ENCODE assay signal across 20 mouse cellular contexts in the genomic region with DNA sequence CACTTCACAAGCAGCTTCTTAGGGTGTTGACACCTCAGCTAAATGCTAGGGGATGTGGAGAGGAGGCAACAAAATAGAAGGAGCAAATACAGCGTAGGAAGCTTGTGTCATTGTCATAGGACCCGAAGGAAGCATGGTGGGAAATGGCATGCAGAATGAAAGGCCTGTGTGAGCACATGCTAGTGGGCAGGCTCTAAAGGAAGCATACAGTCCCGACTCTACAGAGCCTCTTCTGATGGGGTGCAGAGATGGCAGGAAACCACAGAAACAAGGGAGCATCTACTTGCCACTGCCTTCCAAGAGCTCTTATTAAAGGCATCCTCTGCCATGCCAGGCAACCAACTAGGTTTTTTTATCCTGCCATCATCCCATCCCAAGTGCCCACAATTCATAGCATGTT. TPM values are rescaled to one million over a fixed set of nuclear protein-coding genes. Genes with fewer than 3 reads are reported as not detected.
"Had no signal": no experiment of that assay in that cellular context is flagged by ENCODE, and none has a peak within 500 bp of the region (broad histone marks: within the 10 kb centered on the region; RNA-seq: fewer than 3 reads in every experiment).

No protein-coding gene starts in this region.

- H3K4me3 ChIP-seq: kidney, embryonic 15.5 days; limb, embryonic 15.5 days; liver, embryonic 13.5 days; lung, embryonic 15.5 days; megakaryocyte, embryonic 14.5 days; stomach, embryonic 15.5 days had no signal

- H3K27me3 ChIP-seq: kidney, embryonic 15.5 days; limb, embryonic 15.5 days; liver, embryonic 13.5 days; lung, embryonic 15.5 days; megakaryocyte, embryonic 14.5 days; stomach, embryonic 15.5 days had no signal

- H3K9me3 ChIP-seq: kidney, embryonic 15.5 days; limb, embryonic 15.5 days; liver, embryonic 13.5 days; lung, embryonic 15.5 days; megakaryocyte, embryonic 14.5 days; stomach, embryonic 15.5 days had no signal

- H3K36me3 ChIP-seq: kidney, embryonic 15.5 days; limb, embryonic 15.5 days; liver, embryonic 13.5 days; lung, embryonic 15.5 days; stomach, embryonic 15.5 days had no signal

- DNase-seq: kidney, postnatal 25 days; layer of hippocampus, adult 9-11 months; layer of hippocampus, postnatal 36 days; liver, embryonic 13.5 days; liver, postnatal 0 days; lung, postnatal 14 days; right cerebral cortex, postnatal 14 days had no signal

- ATAC-seq: liver, postnatal 0 days; midbrain, embryonic 16.5 days had no signal

- H3K4me1 ChIP-seq: kidney, embryonic 15.5 days; limb, embryonic 15.5 days; liver, embryonic 13.5 days; lung, embryonic 15.5 days; stomach, embryonic 15.5 days had no signal

- H3K9ac ChIP-seq: kidney, embryonic 15.5 days; limb, embryonic 15.5 days; liver, embryonic 13.5 days; liver, postnatal 0 days; lung, embryonic 15.5 days; stomach, embryonic 15.5 days had no signal

- H3K4me2 ChIP-seq: kidney, embryonic 15.5 days; limb, embryonic 15.5 days; liver, embryonic 13.5 days; lung, embryonic 15.5 days; midbrain, embryonic 11.5 days; stomach, embryonic 15.5 days had no signal

- H3K27ac ChIP-seq: kidney, embryonic 15.5 days; limb, embryonic 15.5 days; liver, embryonic 13.5 days; lung, embryonic 15.5 days; macrophage; stomach, embryonic 15.5 days had no signal

RNA-seq across cellular contexts. Expression of a gene that starts 20.7 kb away (rescaled TPM):
- total RNA-seq: layer of hippocampus, adult 18-20 months; layer of hippocampus, postnatal 36 days; left cerebral cortex, adult 8-10 months; left cerebral cortex, postnatal 25 days had no signal
- polyA plus RNA-seq: kidney, embryonic 15.5 days; liver, embryonic 13.5 days; liver, postnatal 0 days; macrophage; midbrain, embryonic 11.5 days; midbrain, embryonic 16.5 days; neural tube, embryonic 14.5 days; stomach, embryonic 15.5 days; testis, adult 2 months had no signal
